Mouse (Mus musculus): ENCODE data around the gene Amigo1. TPM values are rescaled to one million over a fixed set of nuclear protein-coding genes. Genes with fewer than 3 reads are reported as not detected.
A peak's percentile ranks its signal among the peaks of the same experiment; 100 is the strongest.

Gene Amigo1
- polyA plus RNA-seq, 2 experiments = 0.45 to 0.56 TPM

GRCm38 (mm10) chr3:108146671-108147070, 39.5 kb upstream of the Amigo1 start:
- H3K27ac ChIP-seq = peak overlapping the region; percentile 75
- H3K4me1 ChIP-seq (replicated peaks; ENCODE audit: control insufficient read depth in 2 of 2, insufficient read depth in 2 of 2, low read length in 1 of 2) = peaks cover 15 to 16% of the 10 kb centered on the region in 2 experiments
- TF ChIP-seq EP300 (IDR thresholded peaks at IDR 0.05; ENCODE audit: low read depth) = no peak
- no peak for TF ChIP-seq CTCF (IDR thresholded peaks at IDR 0.05; ENCODE audit: low read depth)
- H3K9me3 ChIP-seq (ENCODE audit: control insufficient read depth, low read length) = no peaks in the 10 kb centered on the region
- 31% methylated on average over 5 of the region's 5 CpGs for WGBS (ENCODE audit: insufficient replicate concordance)
- H3K9ac ChIP-seq (replicated peaks) = peak overlapping the region; percentile 94
- no peaks in the 10 kb centered on the region for H3K27me3 ChIP-seq (ENCODE audit: control insufficient read depth, insufficient read depth, low read length)
- no peak for ATAC-seq (ENCODE audit: insufficient read depth)
- peak overlapping the region; percentile 97 for H3K4me2 ChIP-seq (ENCODE audit: low read depth)
- no peaks in the 10 kb centered on the region; the same call in 1 of the 2 replicates for H3K36me3 ChIP-seq (replicated peaks; ENCODE audit: control insufficient read depth, insufficient read depth, low read depth)
- no peak for DNase-seq (ENCODE audit: low read depth in 3 of 3, low spot score in 3 of 3)
- peak overlapping the region; percentile 77 to 95 for H3K4me3 ChIP-seq (ENCODE audit: insufficient read depth in 1 of 2, low read depth in 2 of 2, low read length in 2 of 2)

DNA sequence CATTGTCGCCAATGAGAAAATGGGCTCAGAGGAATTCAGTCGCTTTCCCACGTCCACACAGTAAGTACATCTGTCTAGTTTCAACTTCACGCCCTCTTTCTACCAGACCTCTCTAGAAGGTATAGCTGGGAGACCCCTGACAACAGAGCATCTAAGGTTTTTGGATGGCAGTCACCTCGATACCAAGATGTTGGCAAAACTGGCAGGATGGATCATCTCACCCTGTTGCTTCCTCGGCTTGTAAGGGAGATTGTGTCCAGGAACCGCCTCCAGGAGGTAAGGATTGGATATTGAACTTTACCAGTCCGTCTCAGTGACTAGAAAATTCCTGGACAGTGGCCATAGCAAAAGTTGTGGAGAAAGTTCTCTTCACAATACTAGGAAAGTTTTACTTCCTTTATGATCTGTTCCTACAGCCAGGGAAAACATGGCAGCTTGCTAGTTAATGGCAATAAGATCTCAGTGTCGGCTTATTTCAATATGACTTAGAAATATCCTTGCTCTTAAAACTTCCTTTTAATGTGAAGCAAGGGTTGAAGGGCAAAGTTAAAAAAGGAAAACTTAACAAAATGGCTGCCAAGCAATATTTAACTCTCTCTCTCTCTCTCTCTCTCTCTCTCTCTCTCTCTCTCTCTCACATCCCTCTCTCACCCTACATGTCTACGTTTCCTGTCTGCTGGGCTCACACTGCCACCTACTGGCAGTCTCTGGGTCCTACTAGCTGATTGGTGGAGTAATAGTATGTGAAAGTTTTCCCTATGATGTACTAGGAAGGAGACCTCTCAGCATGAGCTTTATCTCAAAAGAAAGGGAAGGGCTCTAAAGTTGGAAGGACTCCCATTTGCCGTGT, 38.5 kb upstream of the Amigo1 start:
- Histone ChIP-seq H3K4me3 (ENCODE audit: insufficient read depth in 1 of 2, low read depth in 2 of 2, low read length in 2 of 2) (no peak overlapping the region), H3K9ac (replicated peaks) (no peak overlapping the region), H3K36me3 (replicated peaks; ENCODE audit: control insufficient read depth, insufficient read depth, low read depth) (no peaks in the 10 kb centered on the region; the same call in 1 of the 2 replicates), H3K4me1 (replicated peaks; ENCODE audit: control insufficient read depth in 2 of 2, insufficient read depth in 2 of 2, low read length in 1 of 2) (peaks cover 14 to 15% of the 10 kb centered on the region in 2 experiments), H3K9me3 (ENCODE audit: control insufficient read depth, low read length) (no peaks in the 10 kb centered on the region), H3K4me2 (ENCODE audit: low read depth) (peak overlapping the region; percentile 21), H3K27me3 (ENCODE audit: control insufficient read depth, insufficient read depth, low read length) (no peaks in the 10 kb centered on the region), H3K27ac (peak overlapping the region; percentile 14; the same call in 1 of the 2 replicates)
- ATAC-seq (ENCODE audit: insufficient read depth) = no peak
- WGBS (ENCODE audit: insufficient replicate concordance) = 55% methylated on average over 11 of the region's 11 CpGs
- peak; percentile 79 to 83 (median 80) for DNase-seq (ENCODE audit: low read depth in 3 of 3, low spot score in 3 of 3)
- no peak; the same call in 1 of the 2 replicates for TF ChIP-seq EP300 (IDR thresholded peaks at IDR 0.05; ENCODE audit: low read depth)
- peak; percentile 93 for TF ChIP-seq CTCF (IDR thresholded peaks at IDR 0.05; ENCODE audit: low read depth)

DNA sequence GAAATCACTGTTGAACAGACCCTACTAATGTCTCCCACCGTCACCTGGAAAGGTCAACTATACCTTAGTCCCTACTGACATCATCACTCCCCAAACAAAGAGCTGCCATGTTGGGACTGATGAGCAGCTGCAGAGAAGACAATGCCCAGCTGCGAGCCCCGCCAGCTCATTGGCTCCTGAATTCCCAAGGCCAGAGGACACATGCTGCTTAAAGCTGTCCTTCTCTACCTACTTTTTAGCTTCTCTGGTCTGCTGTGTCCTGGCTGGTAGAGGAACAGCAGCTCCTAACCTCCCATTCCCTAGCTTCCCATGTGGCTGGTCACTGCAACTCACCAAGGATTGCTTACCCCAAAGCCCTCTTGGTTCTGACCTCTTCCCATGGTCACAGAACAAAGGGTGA, 33.8 kb upstream of the Amigo1 start:
- WGBS (ENCODE audit: insufficient replicate concordance) = 82% methylated on average over 3 of the region's 3 CpGs
- Histone ChIP-seq H3K9ac (replicated peaks) (no peak overlapping the region), H3K27me3 (ENCODE audit: control insufficient read depth, insufficient read depth, low read length) (no peaks in the 10 kb centered on the region), H3K4me1 (replicated peaks; ENCODE audit: control insufficient read depth in 2 of 2, insufficient read depth in 2 of 2, low read length in 1 of 2) (peaks cover 4% of the 10 kb centered on the region in 2 experiments; a peak in 3 of 4 replicates), H3K27ac (no peak overlapping the region), H3K4me2 (ENCODE audit: low read depth) (no peak overlapping the region), H3K9me3 (ENCODE audit: control insufficient read depth, low read length) (no peaks in the 10 kb centered on the region), H3K4me3 (ENCODE audit: insufficient read depth in 1 of 2, low read depth in 2 of 2, low read length in 2 of 2) (no peak overlapping the region), H3K36me3 (replicated peaks; ENCODE audit: control insufficient read depth, insufficient read depth, low read depth) (no peaks in the 10 kb centered on the region)
- TF ChIP-seq EP300 (IDR thresholded peaks at IDR 0.05; ENCODE audit: low read depth) = no peak
- no peak for TF ChIP-seq CTCF (IDR thresholded peaks at IDR 0.05; ENCODE audit: low read depth)
- ATAC-seq (ENCODE audit: insufficient read depth) = no peak
- DNase-seq (ENCODE audit: low read depth in 3 of 3, low spot score in 3 of 3) = no peak

GRCm38 (mm10) chr3:108154656-108155055, 31.5 kb upstream of the Amigo1 start, which contains the start of gene Gpr61:
Gene Gpr61 (minus strand): TSS chr3:108154882.
- Histone ChIP-seq H3K4me2 (ENCODE audit: low read depth) (no peak within 1 kb of the TSS), H3K36me3 (replicated peaks; ENCODE audit: control insufficient read depth, insufficient read depth, low read depth) (no peaks in the 10 kb centered on the region), H3K9ac (replicated peaks) (no peak within 1 kb of the TSS), H3K4me3 (ENCODE audit: insufficient read depth in 1 of 2, low read depth in 2 of 2, low read length in 2 of 2) (no peak within 1 kb of the TSS), H3K9me3 (ENCODE audit: control insufficient read depth, low read length) (no peaks in the 10 kb centered on the region), H3K4me1 (replicated peaks; ENCODE audit: control insufficient read depth in 2 of 2, insufficient read depth in 2 of 2, low read length in 1 of 2) (no peaks in the 10 kb centered on the region), H3K27ac (no peak within 1 kb of the TSS), H3K27me3 (ENCODE audit: control insufficient read depth, insufficient read depth, low read length) (no peaks in the 10 kb centered on the region)
- ATAC-seq (ENCODE audit: insufficient read depth) (no peak), DNase-seq (ENCODE audit: low read depth in 3 of 3, low spot score in 3 of 3) (no peak)
- 40% methylated on average over 4 of the region's 4 CpGs for WGBS (ENCODE audit: insufficient replicate concordance)
- no peak for TF ChIP-seq CTCF (IDR thresholded peaks at IDR 0.05; ENCODE audit: low read depth)
- TF ChIP-seq EP300 (IDR thresholded peaks at IDR 0.05; ENCODE audit: low read depth) = no peak

GRCm38 (mm10) chr3:108158383-108159037, 27.6 kb upstream of the Amigo1 start:
- Histone ChIP-seq H3K4me2 (ENCODE audit: low read depth) (no peak overlapping the region), H3K4me3 (ENCODE audit: insufficient read depth in 1 of 2, low read depth in 2 of 2, low read length in 2 of 2) (no peak overlapping the region), H3K36me3 (replicated peaks; ENCODE audit: control insufficient read depth, insufficient read depth, low read depth) (no peaks in the 10 kb centered on the region), H3K4me1 (replicated peaks; ENCODE audit: control insufficient read depth in 2 of 2, insufficient read depth in 2 of 2, low read length in 1 of 2) (no peaks in the 10 kb centered on the region), H3K27me3 (ENCODE audit: control insufficient read depth, insufficient read depth, low read length) (no peaks in the 10 kb centered on the region), H3K9ac (replicated peaks) (no peak overlapping the region), H3K27ac (no peak overlapping the region), H3K9me3 (ENCODE audit: control insufficient read depth, low read length) (no peaks in the 10 kb centered on the region)
- WGBS (ENCODE audit: insufficient replicate concordance) = 58% methylated on average over 9 of the region's 9 CpGs
- no peak for DNase-seq (ENCODE audit: low read depth in 3 of 3, low spot score in 3 of 3)
- TF ChIP-seq CTCF (IDR thresholded peaks at IDR 0.05; ENCODE audit: low read depth) = no peak
- TF ChIP-seq EP300 (IDR thresholded peaks at IDR 0.05; ENCODE audit: low read depth) = no peak
- no peak for ATAC-seq (ENCODE audit: insufficient read depth)
